24 mouse cellular contexts compared by ENCODE assay signal in the genomic region with DNA sequence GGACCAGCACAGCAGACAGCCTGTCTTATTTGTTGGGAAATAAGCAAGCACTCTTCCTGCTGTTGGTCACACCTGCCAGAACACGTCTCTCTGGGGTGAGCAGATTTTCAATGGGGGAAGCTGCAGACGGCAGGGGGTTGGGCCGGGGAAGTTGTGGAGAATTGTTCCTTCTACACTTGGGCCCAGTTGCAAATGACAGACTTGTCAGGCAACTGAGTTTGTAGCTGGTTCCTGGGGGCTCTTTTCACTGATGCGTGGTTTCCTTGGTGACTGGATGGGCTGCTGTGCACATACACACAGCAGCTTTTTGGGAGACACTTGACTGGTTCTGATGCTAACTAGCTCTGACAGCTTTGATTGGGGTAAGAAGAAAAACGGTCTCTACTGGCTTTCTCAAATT. TPM values are rescaled to one million over a fixed set of nuclear protein-coding genes. Genes with fewer than 3 reads are reported as not detected.
DNase-seq lines count a peak whose midpoint lies in the region; ATAC-seq and TF ChIP-seq lines count a peak whose summit lies in the region.
"Had no signal": no experiment of that assay in that cellular context is flagged by ENCODE, and none has a peak within 500 bp of the region (broad histone marks: within the 10 kb centered on the region; RNA-seq: fewer than 3 reads in every experiment).

No protein-coding gene starts in this region.

- peak; percentile 76 for ATAC-seq in hindbrain, postnatal 0 days
- ATAC-seq in embryonic facial prominence, embryonic 11.5 days (replicated peaks; ENCODE audit: insufficient number of reproducible peaks, low FRiP score, low TSS enrichment, low read depth) = no peak
- peak; percentile 57 for ATAC-seq in midbrain, embryonic 15.5 days (replicated peaks)

- no peaks in the 10 kb centered on the region for H3K36me3 ChIP-seq in hindbrain, postnatal 0 days (ENCODE audit: insufficient read depth, low read length)
- no peaks in the 10 kb centered on the region for H3K36me3 ChIP-seq in hindbrain, embryonic 10.5 days
- no peaks in the 10 kb centered on the region for H3K36me3 ChIP-seq in embryonic facial prominence, embryonic 11.5 days (replicated peaks; ENCODE audit: control insufficient read depth, insufficient read depth, low read depth, low read length)
- no peaks in the 10 kb centered on the region for H3K36me3 ChIP-seq in midbrain, embryonic 15.5 days (replicated peaks)
- H3K36me3 ChIP-seq: embryonic facial prominence, embryonic 15.5 days; G1E; heart, embryonic 13.5 days; stomach, embryonic 15.5 days had no signal

- TF ChIP-seq CTCF in hindbrain, postnatal 0 days (IDR thresholded peaks at IDR 0.05; ENCODE audit: low read depth) = no peak

- H3K27me3 ChIP-seq in hindbrain, postnatal 0 days (ENCODE audit: insufficient read depth, low read length) = no peaks in the 10 kb centered on the region
- no peaks in the 10 kb centered on the region for H3K27me3 ChIP-seq in hindbrain, embryonic 10.5 days (ENCODE audit: insufficient read depth, poor library complexity, severe bottlenecking)
- H3K27me3 ChIP-seq in embryonic facial prominence, embryonic 11.5 days (ENCODE audit: control insufficient read depth, insufficient read depth, low read length) = no peaks in the 10 kb centered on the region
- H3K27me3 ChIP-seq in midbrain, embryonic 15.5 days (replicated peaks) = no peaks in the 10 kb centered on the region
- H3K27me3 ChIP-seq: embryonic facial prominence, embryonic 15.5 days; stomach, embryonic 15.5 days had no signal

- peaks cover 3% of the 10 kb centered on the region; the same call in 1 of the 2 replicates for H3K4me1 ChIP-seq in hindbrain, postnatal 0 days (ENCODE audit: insufficient read depth, low read length)
- peaks cover 15% of the 10 kb centered on the region for H3K4me1 ChIP-seq in hindbrain, embryonic 10.5 days (replicated peaks)
- H3K4me1 ChIP-seq in embryonic facial prominence, embryonic 11.5 days (ENCODE audit: control insufficient read depth, insufficient read depth, low read length) = no peaks in the 10 kb centered on the region
- peaks cover 15% of the 10 kb centered on the region for H3K4me1 ChIP-seq in midbrain, embryonic 15.5 days
- H3K4me1 ChIP-seq: stomach, embryonic 15.5 days had no signal

- DNase-seq in hindbrain, postnatal 0 days (ENCODE audit: low spot score) = peak; percentile 65
- DNase-seq in hindbrain, embryonic 10.5 days (ENCODE audit: low spot score) = no peak
- DNase-seq in embryonic facial prominence, embryonic 11.5 days (ENCODE audit: low spot score) = peak; percentile 30
- DNase-seq in cerebellum, postnatal 36 days = no peak
- no peak for DNase-seq in kidney, adult 9 months
- no peak for DNase-seq in left cerebral cortex, adult 11 months (ENCODE audit: low spot score)
- DNase-seq: adrenal gland, postnatal 25 days; cerebellum, adult 18-20 months; cerebellum, postnatal 25 days; gastrocnemius, adult 2 months; heart, adult 18-20 months; kidney, adult 2 months; kidney, postnatal 25 days; lung, adult 2 months; right cerebral cortex, postnatal 14 days; thymus, adult 18-20 months had no signal

- 10% methylated on average over 5 of the region's 5 CpGs for WGBS in hindbrain, postnatal 0 days
- 13% methylated on average over 5 of the region's 5 CpGs for WGBS in hindbrain, embryonic 10.5 days
- 33% methylated on average over 5 of the region's 5 CpGs for WGBS in embryonic facial prominence, embryonic 11.5 days
- 7% methylated on average over 5 of the region's 5 CpGs for WGBS in midbrain, embryonic 15.5 days

- no peak overlapping the region for H3K4me2 ChIP-seq in hindbrain, postnatal 0 days (ENCODE audit: low read depth, low read length)
- no peak overlapping the region for H3K4me2 ChIP-seq in embryonic facial prominence, embryonic 11.5 days (ENCODE audit: low read depth, low read length)
- H3K4me2 ChIP-seq in midbrain, embryonic 15.5 days = no peak overlapping the region; the same call in 1 of the 2 replicates
- H3K4me2 ChIP-seq: embryonic facial prominence, embryonic 15.5 days; heart, embryonic 13.5 days; liver, embryonic 11.5 days; stomach, embryonic 15.5 days had no signal

- no peaks in the 10 kb centered on the region for H3K9me3 ChIP-seq in hindbrain, postnatal 0 days (ENCODE audit: low read length)
- H3K9me3 ChIP-seq in hindbrain, embryonic 10.5 days = no peaks in the 10 kb centered on the region
- no peaks in the 10 kb centered on the region for H3K9me3 ChIP-seq in embryonic facial prominence, embryonic 11.5 days (replicated peaks; ENCODE audit: control insufficient read depth, low read length)
- H3K9me3 ChIP-seq in midbrain, embryonic 15.5 days = no peaks in the 10 kb centered on the region
- H3K9me3 ChIP-seq: embryonic facial prominence, embryonic 15.5 days; G1E; heart, embryonic 13.5 days; megakaryocyte, embryonic 14.5 days; stomach, embryonic 15.5 days had no signal

- H3K27ac ChIP-seq in hindbrain, postnatal 0 days = no peak overlapping the region
- no peak overlapping the region for H3K27ac ChIP-seq in hindbrain, embryonic 10.5 days
- H3K27ac ChIP-seq in embryonic facial prominence, embryonic 11.5 days (replicated peaks; ENCODE audit: low read depth, low read length) = no peak overlapping the region
- peak overlapping the region; percentile 60; the same call in 1 of the 2 replicates for H3K27ac ChIP-seq in midbrain, embryonic 15.5 days
- H3K27ac ChIP-seq: embryonic facial prominence, embryonic 15.5 days; gastrocnemius, adult 2 months; heart, embryonic 13.5 days; stomach, embryonic 15.5 days had no signal

- H3K4me3 ChIP-seq in hindbrain, postnatal 0 days (ENCODE audit: low read length) = no peak overlapping the region
- no peak overlapping the region for H3K4me3 ChIP-seq in hindbrain, embryonic 10.5 days
- H3K4me3 ChIP-seq in embryonic facial prominence, embryonic 11.5 days (ENCODE audit: low read depth, low read length) = no peak overlapping the region
- no peak overlapping the region for H3K4me3 ChIP-seq in midbrain, embryonic 15.5 days
- H3K4me3 ChIP-seq: embryonic facial prominence, embryonic 15.5 days; gastrocnemius, adult 2 months; heart, embryonic 13.5 days; megakaryocyte, embryonic 14.5 days; myocyte; stomach, embryonic 15.5 days had no signal

- H3K9ac ChIP-seq in hindbrain, postnatal 0 days (replicated peaks; ENCODE audit: low read length) = no peak overlapping the region
- no peak overlapping the region for H3K9ac ChIP-seq in embryonic facial prominence, embryonic 11.5 days (replicated peaks; ENCODE audit: low read length)
- no peak overlapping the region for H3K9ac ChIP-seq in midbrain, embryonic 15.5 days
- H3K9ac ChIP-seq: embryonic facial prominence, embryonic 15.5 days; heart, embryonic 13.5 days; stomach, embryonic 15.5 days had no signal

RNA-seq across cellular contexts. Expression of a gene that starts 5.3 kb away (rescaled TPM):
- total RNA-seq in hindbrain, postnatal 0 days (2014; rRNA removed) = 55.7 and 68.4 TPM in 2 replicates
- 136 and 142 TPM in 2 replicates for polyA plus RNA-seq in hindbrain, postnatal 0 days (2015; fragmentation: Nextera tagmentation; extraction: Ambion mirVana)
- 87.5 and 93.5 TPM in 2 replicates for polyA plus RNA-seq in hindbrain, embryonic 10.5 days (2016; fragmentation: Nextera tagmentation; extraction: Ambion mirVana)
- 116 and 118 TPM in 2 replicates for polyA plus RNA-seq in embryonic facial prominence, embryonic 11.5 days (2014; fragmentation: Nextera tagmentation; extraction: Ambion mirVana)
- polyA plus RNA-seq in midbrain, embryonic 15.5 days (2015; fragmentation: Nextera tagmentation; extraction: Ambion mirVana) = 102 and 107 TPM in 2 replicates

Comparison
In these comparisons a context has a peak if more than half of its experiments do, and no peak if none do; other contexts are left out.
1. DNase-seq: peak in hindbrain, postnatal 0 days (single experiment) and embryonic facial prominence, embryonic 11.5 days (single experiment); none in hindbrain, embryonic 10.5 days (single experiment), cerebellum, postnatal 36 days (0 of 2), kidney, adult 9 months (single experiment) and left cerebral cortex, adult 11 months (single experiment).